Mouse (Mus musculus) adrenal gland, adult (tissue): ENCODE results near the gene Pgap2.

Experiments used
- DNase-seq, 2 experiments: peaks; one replicate each; pipeline ENCODE4 v3.0.0; 2022 to 2023; ENCODE audit warnings: low spot score in 1 of 2; ENCODE audit not compliant: inconsistent age in 2 of 2

Gene Pgap2

GRCm38 (mm10) chr7:102266021-102266400, 56.0 kb downstream of the Pgap2 start:
- peak in 1 of 2 experiments; percentile 18 for DNase-seq

DNA sequence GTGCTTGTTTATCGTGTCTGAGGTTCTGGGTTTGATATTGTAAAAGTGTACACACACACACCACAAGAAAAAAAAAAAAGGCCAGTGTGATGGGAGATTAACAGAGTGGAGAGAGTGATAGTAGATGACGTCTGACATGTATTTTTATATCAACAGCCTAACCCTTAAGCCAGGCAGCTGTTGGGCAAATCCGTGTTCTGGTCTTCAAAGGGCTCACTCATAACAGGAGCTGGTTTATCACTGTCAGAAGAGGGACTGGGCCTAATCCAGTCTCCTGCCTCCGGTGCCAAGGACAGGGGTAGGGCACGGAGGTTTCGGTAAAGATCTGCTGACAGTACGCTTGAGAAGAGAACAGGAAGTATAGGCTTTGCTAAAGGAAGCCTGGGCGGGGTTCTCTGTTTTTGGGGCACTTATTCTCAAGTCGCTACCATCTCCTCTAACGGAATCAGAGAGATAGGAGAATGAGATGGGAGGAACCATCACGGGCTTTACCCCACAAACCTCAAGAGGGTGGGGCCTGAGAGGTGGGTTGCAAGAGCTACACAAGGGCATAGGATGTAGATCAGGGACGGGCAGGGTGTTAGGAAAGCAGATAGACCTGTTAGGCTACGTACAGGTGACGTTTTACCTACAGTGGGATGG, 56.5 kb downstream of the Pgap2 start:
- DNase-seq = no peak

GRCm38 (mm10) chr7:102267113-102267579, 57.1 kb downstream of the Pgap2 start:
- DNase-seq = peak; percentile 94 to 99

DNA sequence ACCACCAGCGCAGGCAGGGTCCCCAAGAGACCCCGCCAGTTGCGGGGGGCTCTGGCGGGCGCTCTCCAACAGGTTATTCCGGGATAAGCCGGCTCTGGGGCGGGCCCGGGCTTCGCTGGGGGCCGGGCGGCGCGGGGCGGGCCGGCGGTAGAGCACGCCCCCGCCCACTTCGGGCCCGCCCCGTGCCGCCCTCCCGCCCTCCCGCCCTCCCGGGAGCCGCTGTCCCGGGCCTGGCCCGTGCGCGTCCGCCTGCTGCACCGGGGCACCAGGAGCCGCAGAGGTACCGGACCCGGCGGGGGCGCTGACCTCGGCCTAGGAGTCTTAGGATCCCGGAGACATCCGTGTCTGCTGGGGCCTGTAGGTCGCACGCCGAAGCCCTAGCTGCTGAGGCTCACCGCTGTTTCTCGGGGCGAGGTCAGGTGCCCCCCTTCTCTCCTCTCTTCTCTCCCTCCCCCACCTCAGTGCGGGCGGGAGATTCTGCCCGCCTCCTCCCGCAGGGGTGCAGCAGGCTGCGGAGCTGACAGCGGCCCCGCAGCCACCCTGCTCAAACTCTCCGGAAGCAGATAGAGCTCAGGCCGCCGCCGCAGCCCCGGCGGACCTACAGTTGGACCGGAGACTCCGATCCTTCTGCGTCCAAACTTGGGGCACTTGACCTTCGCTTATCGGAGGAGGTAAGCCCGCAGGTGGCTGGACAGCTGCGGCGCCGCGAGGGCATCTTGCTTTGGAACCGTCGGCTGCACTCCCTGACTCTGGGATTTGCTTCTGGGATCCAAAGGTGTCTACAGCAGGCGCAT, 57.8 kb downstream of the Pgap2 start, which contains the start of gene Stim1:
Stim1 (plus strand) TSS at position 206 of the 794 bp plus-strand sequence.
- DNase-seq = peak; percentile 80 to 90

- DNase-seq = no peak
Observed at GRCm38 (mm10) chr7:102268395-102268748, 58.4 kb downstream of the Pgap2 start.

DNA sequence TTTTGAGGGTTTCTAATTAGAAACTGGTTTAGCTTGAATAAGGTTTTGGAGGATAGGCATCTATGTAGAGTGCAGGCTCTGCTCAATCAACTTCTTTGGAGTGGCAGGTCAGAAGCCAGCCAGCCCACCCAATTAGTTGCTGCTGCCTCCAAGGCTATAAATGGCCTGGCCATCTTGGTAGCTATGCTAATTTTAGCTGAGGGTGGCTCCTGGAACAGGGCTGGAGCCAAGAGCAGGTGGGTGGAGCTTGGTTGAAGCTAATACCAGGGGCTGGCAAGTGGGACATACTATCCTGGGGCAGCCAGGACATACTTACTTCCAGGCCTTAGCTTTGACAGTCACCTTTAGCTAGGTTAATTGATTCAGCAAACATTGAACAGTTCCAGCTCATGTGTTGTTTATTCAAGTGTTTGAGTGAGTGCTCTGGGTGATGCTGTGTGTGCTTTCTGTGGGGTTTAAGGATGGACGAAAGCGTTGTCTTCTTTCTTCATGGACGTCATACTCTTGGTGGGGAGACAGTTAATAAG, 62.5 kb downstream of the Pgap2 start:
- no peak for DNase-seq

- DNase-seq = no peak
Observed at GRCm38 (mm10) chr7:102281403-102281802, 71.4 kb downstream of the Pgap2 start.

DNA sequence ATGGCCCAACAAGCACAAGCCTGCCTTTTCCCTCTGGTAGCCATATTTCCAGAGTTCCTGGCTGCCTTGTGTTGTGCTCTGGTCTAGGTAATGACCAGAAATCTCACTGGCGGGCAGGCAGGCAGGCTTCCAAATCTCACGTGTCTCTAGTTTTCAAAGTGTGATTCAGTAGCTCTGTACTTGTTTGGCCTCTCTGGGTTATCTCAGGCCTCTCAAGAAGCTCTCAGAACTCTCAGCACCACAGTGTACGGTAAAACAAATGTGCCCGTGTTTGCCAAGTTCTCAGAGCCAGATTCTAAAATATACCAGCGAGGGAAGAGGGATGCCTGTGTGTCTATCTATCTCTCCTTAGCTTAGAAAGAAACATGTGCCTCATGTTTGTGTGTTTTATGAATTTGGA, 72.3 kb downstream of the Pgap2 start:
- no peak for DNase-seq
